Mouse (Mus musculus) midbrain, embryonic 15.5 days (tissue): ENCODE results near the gene Mul1. TPM values are rescaled to one million over a fixed set of nuclear protein-coding genes. Genes with fewer than 3 reads are reported as not detected.

Source experiments
- ATAC-seq: fragments of 200-750 bp; cut with Nextera tagmentation; replicated peaks from 2 replicates; pipeline ENCODE4 v1.8.0; 2017; ENCODE audit warnings: moderate TSS enrichment
- H3K27ac ChIP-seq: fragments of 300-500 bp; sonication (generic); 2 replicates; pipeline ENCODE4 v1.5.1; 2015; ENCODE audit warnings: mild to moderate bottlenecking, inconsistent platforms
- H3K27me3 ChIP-seq: fragments of 300-500 bp; sonication (generic); replicated peaks from 2 replicates; pipeline ENCODE4 v1.6.1; 2015; ENCODE audit warnings: inconsistent platforms
- H3K36me3 ChIP-seq: fragments of 300-500 bp; sonication (generic); replicated peaks from 2 replicates; pipeline ENCODE4 v1.6.1; 2015; ENCODE audit warnings: inconsistent platforms
- H3K4me1 ChIP-seq: fragments of 300-500 bp; sonication (generic); 2 replicates; pipeline ENCODE4 v1.6.1; 2015; ENCODE audit warnings: inconsistent platforms
- H3K4me2 ChIP-seq: fragments of 300-500 bp; sonication (generic); 2 replicates; pipeline ENCODE4 v1.6.1; 2015; ENCODE audit warnings: inconsistent platforms, mild to moderate bottlenecking, moderate library complexity
- H3K4me3 ChIP-seq: fragments of 300-500 bp; sonication (generic); 2 replicates; pipeline ENCODE4 v1.5.1; 2015; ENCODE audit warnings: mild to moderate bottlenecking, inconsistent platforms
- H3K9ac ChIP-seq: fragments of 300-500 bp; sonication (generic); 2 replicates; pipeline ENCODE4 v1.6.1; 2015; ENCODE audit warnings: mild to moderate bottlenecking, inconsistent platforms
- H3K9me3 ChIP-seq: fragments of 300-500 bp; sonication (generic); 2 replicates; pipeline ENCODE4 v1.6.1; 2016; ENCODE audit warnings: inconsistent platforms
- WGBS: fragments of 180-500 bp; shearing (Covaris S2); methylation state at CpG from one replicate; pipeline ENCODE4 v1.1.7; 2015; ENCODE audit warnings: mixed read lengths; 5-methylcytosine and 5-hydroxymethylcytosine counted together
- polyA plus RNA-seq: library from polyadenylated mRNA; unstranded; fragments of >200 nt; fragmentation: Nextera tagmentation; extraction: Ambion mirVana; gene quantifications from 2 replicates; pipeline ENCODE4 v1.2.1, GENCODE M21; 2015

The Mul1 gene
- polyA plus RNA-seq, 1 experiment from 2014 or later, result 18.5 TPM

GRCm38 (mm10) chr4:138466690-138467089 lies 32.2 kb downstream of the Mul1 start:
- H3K4me1 ChIP-seq, result peaks cover 37% of the 10 kb centered on the region
- no peak overlapping the region for H3K4me3 ChIP-seq
- H3K9ac ChIP-seq, result no peak overlapping the region
- H3K9me3 ChIP-seq, result no peaks in the 10 kb centered on the region
- H3K27me3 ChIP-seq, result no peaks in the 10 kb centered on the region
- no peaks in the 10 kb centered on the region for H3K36me3 ChIP-seq
- no peak for ATAC-seq
- WGBS, result 75% methylated on average over 6 of the region's 6 CpGs
- no peak overlapping the region for H3K27ac ChIP-seq
- no peak overlapping the region for H3K4me2 ChIP-seq

DNA sequence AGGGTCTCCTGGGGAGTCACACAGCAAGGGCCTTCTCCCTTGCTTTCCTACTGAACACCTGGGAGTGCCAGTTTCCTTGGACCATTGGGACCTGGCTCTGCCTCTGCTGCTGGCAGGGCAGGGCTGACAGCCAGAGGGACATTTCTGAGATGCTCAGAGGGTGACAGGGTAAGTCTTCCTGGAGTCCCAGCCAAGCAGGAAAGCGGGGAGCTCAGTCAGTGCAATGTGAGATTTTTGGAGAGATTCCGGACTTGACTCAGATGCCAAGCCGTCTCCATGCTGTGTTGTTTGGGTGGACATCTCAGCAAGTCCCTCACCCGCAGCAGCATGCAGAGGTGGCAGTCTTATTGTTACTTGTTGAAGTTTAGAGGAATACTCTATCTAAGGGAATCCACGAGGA lies 33.0 kb downstream of the Mul1 start:
- no peak overlapping the region for H3K9ac ChIP-seq
- WGBS, result 91% methylated on average over 5 of the region's 5 CpGs
- H3K9me3 ChIP-seq, result no peaks in the 10 kb centered on the region
- no peak overlapping the region for H3K4me3 ChIP-seq
- no peak overlapping the region for H3K27ac ChIP-seq
- ATAC-seq, result no peak
- no peak overlapping the region for H3K4me2 ChIP-seq
- H3K36me3 ChIP-seq, result no peaks in the 10 kb centered on the region
- H3K27me3 ChIP-seq, result no peaks in the 10 kb centered on the region
- H3K4me1 ChIP-seq, result peaks cover 35% of the 10 kb centered on the region

- H3K9ac ChIP-seq, result no peak overlapping the region
- WGBS, result 8% methylated on average over 7 of the region's 7 CpGs
- H3K27me3 ChIP-seq, result no peaks in the 10 kb centered on the region
- no peak overlapping the region for H3K4me3 ChIP-seq
- H3K27ac ChIP-seq, result no peak overlapping the region
- H3K4me2 ChIP-seq, result no peak overlapping the region
- H3K4me1 ChIP-seq, result peaks cover 19% of the 10 kb centered on the region
- no peak for ATAC-seq
- H3K9me3 ChIP-seq, result no peaks in the 10 kb centered on the region
- no peaks in the 10 kb centered on the region for H3K36me3 ChIP-seq
These were observed 34.6 kb downstream of the Mul1 start for GRCm38 (mm10) chr4:138469080-138469479.

DNA sequence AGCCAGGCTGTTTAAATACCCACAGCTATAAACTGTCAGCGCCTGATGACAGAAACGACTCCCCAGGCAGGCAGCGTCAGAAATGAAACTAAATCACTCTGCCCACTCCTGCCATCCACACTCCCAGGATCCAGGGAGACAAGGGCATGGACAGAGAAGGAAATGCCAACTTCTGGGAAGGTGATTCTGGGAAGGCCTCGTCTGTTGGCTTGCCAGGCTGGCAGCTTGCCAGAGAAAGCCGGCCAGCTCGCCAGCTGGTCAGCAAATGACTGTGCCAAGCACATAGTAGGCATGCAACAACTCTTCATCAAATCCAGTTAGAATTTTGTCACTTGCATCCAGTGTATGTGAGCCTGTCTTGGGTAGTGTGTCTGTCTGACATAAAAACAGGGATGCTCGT lies 36.8 kb downstream of the Mul1 start:
- Histone ChIP-seq H3K27ac (no peak overlapping the region), H3K9ac (no peak overlapping the region), H3K4me3 (no peak overlapping the region), H3K36me3 (no peaks in the 10 kb centered on the region), H3K9me3 (no peaks in the 10 kb centered on the region), H3K27me3 (no peaks in the 10 kb centered on the region), H3K4me1 (peaks cover 6% of the 10 kb centered on the region), H3K4me2 (no peak overlapping the region)
- WGBS, result 70% methylated on average over 7 of the region's 7 CpGs
- no peak for ATAC-seq

DNA sequence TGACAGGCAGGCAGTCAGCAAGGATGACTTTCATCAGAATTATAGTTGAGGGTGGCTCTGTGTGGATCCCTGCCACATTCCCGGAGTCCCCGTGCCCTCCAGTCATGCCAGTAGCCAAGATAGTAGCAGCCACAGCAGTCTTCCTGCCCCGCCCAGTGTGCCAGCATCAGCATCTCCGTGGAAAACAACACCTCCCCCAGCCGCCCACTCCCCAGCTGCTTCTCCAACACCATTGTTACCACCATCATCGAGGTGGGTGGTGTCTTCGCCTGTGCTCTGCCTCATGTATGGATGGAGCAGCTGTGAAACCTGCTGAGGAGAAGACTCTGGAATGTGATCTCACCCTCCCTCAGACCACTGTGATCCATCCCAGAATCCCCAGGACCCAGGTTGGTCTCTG lies 45.1 kb downstream of the Mul1 start:
- ATAC-seq, result no peak
- H3K27me3 ChIP-seq, result no peaks in the 10 kb centered on the region
- 85% methylated on average over 7 of the region's 7 CpGs for WGBS
- H3K27ac ChIP-seq, result no peak overlapping the region
- H3K4me2 ChIP-seq, result no peak overlapping the region
- H3K4me1 ChIP-seq, result no peaks in the 10 kb centered on the region
- no peak overlapping the region for H3K4me3 ChIP-seq
- no peaks in the 10 kb centered on the region for H3K9me3 ChIP-seq
- no peak overlapping the region for H3K9ac ChIP-seq
- no peaks in the 10 kb centered on the region for H3K36me3 ChIP-seq

- Histone ChIP-seq H3K4me1 (no peaks in the 10 kb centered on the region), H3K4me3 (no peak overlapping the region), H3K27ac (no peak overlapping the region), H3K9me3 (no peaks in the 10 kb centered on the region), H3K4me2 (no peak overlapping the region), H3K9ac (no peak overlapping the region), H3K36me3 (no peaks in the 10 kb centered on the region), H3K27me3 (no peaks in the 10 kb centered on the region)
- ATAC-seq, result no peak
- 50% methylated on average over 9 of the region's 9 CpGs for WGBS
These were observed 46.5 kb downstream of the Mul1 start for GRCm38 (mm10) chr4:138480962-138481361.

DNA sequence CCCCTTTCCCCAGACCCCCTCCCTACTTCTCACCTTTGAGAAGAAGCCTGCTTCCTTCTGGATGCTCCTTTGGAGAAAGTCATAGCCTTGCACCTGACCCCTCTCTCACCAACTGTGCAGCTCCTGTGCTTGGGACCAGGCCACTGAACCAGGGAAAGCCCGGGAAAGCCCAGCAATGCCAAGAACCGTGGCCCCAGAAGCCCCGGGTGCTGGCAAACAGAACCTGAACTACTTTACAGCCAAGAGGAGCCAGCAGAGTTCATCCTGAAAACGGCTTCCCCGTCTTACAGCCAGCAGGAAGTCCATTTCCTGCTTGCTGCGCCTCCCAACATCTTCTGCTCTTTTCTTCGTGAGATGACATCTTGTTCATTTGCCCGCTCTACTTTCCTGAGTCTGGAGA lies 48.2 kb downstream of the Mul1 start:
- Histone ChIP-seq H3K27ac (no peak overlapping the region), H3K4me3 (no peak overlapping the region), H3K4me1 (no peaks in the 10 kb centered on the region), H3K9ac (no peak overlapping the region), H3K27me3 (no peaks in the 10 kb centered on the region), H3K4me2 (no peak overlapping the region), H3K9me3 (no peaks in the 10 kb centered on the region), H3K36me3 (no peaks in the 10 kb centered on the region)
- no peak for ATAC-seq
- 80% methylated on average over 8 of the region's 8 CpGs for WGBS

GRCm38 (mm10) chr4:138488241-138488640 lies 53.8 kb downstream of the Mul1 start:
- H3K4me3 ChIP-seq, result no peak overlapping the region
- H3K36me3 ChIP-seq, result no peaks in the 10 kb centered on the region
- H3K27ac ChIP-seq, result 0 out of 2 replicates have a peak overlapping the region, but pooled peaks have one; percentile 4
- ATAC-seq, result no peak
- H3K4me1 ChIP-seq, result peaks cover 14% of the 10 kb centered on the region
- H3K9ac ChIP-seq, result no peak overlapping the region
- H3K4me2 ChIP-seq, result no peak overlapping the region
- H3K9me3 ChIP-seq, result no peaks in the 10 kb centered on the region
- 33% methylated on average over 8 of the region's 8 CpGs for WGBS
- H3K27me3 ChIP-seq, result no peaks in the 10 kb centered on the region

- Histone ChIP-seq H3K36me3 (no peaks in the 10 kb centered on the region), H3K9me3 (no peaks in the 10 kb centered on the region), H3K27me3 (no peaks in the 10 kb centered on the region), H3K4me3 (no peak overlapping the region), H3K4me2 (no peak overlapping the region), H3K9ac (no peak overlapping the region), H3K27ac (no peak overlapping the region), H3K4me1 (peaks cover 41% of the 10 kb centered on the region)
- no peak for ATAC-seq
- WGBS, result 73% methylated on average over 4 of the region's 4 CpGs
These were observed 56.6 kb downstream of the Mul1 start for GRCm38 (mm10) chr4:138491088-138491487.

Other genes starting within 250 kb of the Mul1 start
- 205 and 219 TPM in 2 replicates for gene Hp1bp3, start 218.4 kb upstream of the Mul1 start, polyA plus RNA-seq
- 17.0 and 17.4 TPM in 2 replicates for gene Sh2d5, start 184.3 kb upstream of the Mul1 start, polyA plus RNA-seq
- 2.8 and 3.8 TPM in 2 replicates for gene Kif17, start 184.2 kb upstream of the Mul1 start, polyA plus RNA-seq
- 203 and 212 TPM in 2 replicates for gene Ddost, start 129.9 kb upstream of the Mul1 start, polyA plus RNA-seq
- 105 and 113 TPM in 2 replicates for gene Pink1, start 108.4 kb upstream of the Mul1 start, polyA plus RNA-seq
- gene Cda, start 66.7 kb upstream of the Mul1 start, polyA plus RNA-seq, result 4.4 and 4.6 TPM in 2 replicates
- gene Fam43b, start 38.1 kb upstream of the Mul1 start, polyA plus RNA-seq, result 9.1 and 11.1 TPM in 2 replicates
- 14.8 and 15.7 TPM in 2 replicates for gene Camk2n1, start 19.6 kb downstream of the Mul1 start, polyA plus RNA-seq
- 1.9 and 2.4 TPM in 2 replicates for gene Vwa5b1, start 201.2 kb downstream of the Mul1 start, polyA plus RNA-seq